Mouse (Mus musculus): ENCODE data around the gene Vat1.

GRCm38 (mm10) chr11:101446319-101446718 lies 19.7 kb downstream of the Vat1 start:
- TF ChIP-seq POLR2A (IDR thresholded peaks at IDR 0.05; ENCODE audit: low read depth, low read length) (no peak), CTCF (IDR thresholded peaks at IDR 0.05; ENCODE audit: extremely low read depth, insufficient read depth, insufficient read length, insufficient replicate concordance) (no peak)
